Mouse (Mus musculus) thymus, adult 2 months (tissue): ENCODE measurements around the gene Inava. TPM values are rescaled to one million over a fixed set of nuclear protein-coding genes. Genes with fewer than 3 reads are reported as not detected.

Experiments
- DNase-seq: peaks from one replicate; pipeline ENCODE4 v3.0.0; 2021
- H3K27ac ChIP-seq: fragments of 200-500 bp; 2 replicates; pipeline ENCODE4 v1.5.1; 2012; ENCODE audit warnings: low read length, control low read depth; ENCODE audit not compliant: control insufficient read depth, insufficient read depth
- H3K27me3 ChIP-seq: fragments of 200-500 bp; 2 replicates; pipeline ENCODE4 v1.6.1; 2012; ENCODE audit warnings: mild to moderate bottlenecking, low read length, moderate library complexity, mixed read lengths; ENCODE audit not compliant: control insufficient read depth, insufficient read depth
- H3K36me3 ChIP-seq: fragments of 200-500 bp; 2 replicates; pipeline ENCODE4 v1.6.1; 2012; ENCODE audit warnings: mild to moderate bottlenecking, low read length, moderate library complexity; ENCODE audit not compliant: control insufficient read depth, insufficient read depth
- H3K4me1 ChIP-seq: fragments of 200-500 bp; replicated peaks from 2 replicates; pipeline ENCODE4 v1.6.1; 2012; ENCODE audit warnings: low read length; ENCODE audit not compliant: control insufficient read depth, insufficient read depth
- H3K4me3 ChIP-seq: fragments of 200-500 bp; 2 replicates; pipeline ENCODE4 v1.5.1; 2012; ENCODE audit warnings: mild to moderate bottlenecking, low read length, control low read depth, moderate library complexity; ENCODE audit not compliant: control insufficient read depth, insufficient read depth
- CTCF ChIP-seq: fragments of 200-500 bp; IDR thresholded peaks from 2 replicates; pipeline ENCODE4 v1.5.1; 2012; ENCODE audit warnings: mild to moderate bottlenecking, control low read depth, low read length, moderate library complexity, borderline replicate concordance; ENCODE audit not compliant: control insufficient read depth, poor library complexity, insufficient read depth; ENCODE audit errors: extremely low read depth
- POLR2A ChIP-seq: fragments of 200-500 bp; IDR thresholded peaks from 2 replicates; pipeline ENCODE4 v1.6.1; 2012; ENCODE audit warnings: mild to moderate bottlenecking, low read length, control low read depth, moderate library complexity; ENCODE audit not compliant: control insufficient read depth, poor library complexity, insufficient read depth; ENCODE audit errors: extremely low read depth
- WGBS: fragments of 180-500 bp; shearing (Covaris S2); methylation state at CpG from one replicate; pipeline ENCODE4 v1.1.7; 2018; 5-methylcytosine and 5-hydroxymethylcytosine counted together
- polyA plus RNA-seq: library from polyadenylated mRNA; depleted of rRNA; stranded (reverse); fragments of >200 nt; gene quantifications from 2 replicates; pipeline ENCODE4 v1.2.3, GENCODE M21; 2012

Inava gene
- polyA plus RNA-seq, 1 experiment, result 9.7 TPM

DNA sequence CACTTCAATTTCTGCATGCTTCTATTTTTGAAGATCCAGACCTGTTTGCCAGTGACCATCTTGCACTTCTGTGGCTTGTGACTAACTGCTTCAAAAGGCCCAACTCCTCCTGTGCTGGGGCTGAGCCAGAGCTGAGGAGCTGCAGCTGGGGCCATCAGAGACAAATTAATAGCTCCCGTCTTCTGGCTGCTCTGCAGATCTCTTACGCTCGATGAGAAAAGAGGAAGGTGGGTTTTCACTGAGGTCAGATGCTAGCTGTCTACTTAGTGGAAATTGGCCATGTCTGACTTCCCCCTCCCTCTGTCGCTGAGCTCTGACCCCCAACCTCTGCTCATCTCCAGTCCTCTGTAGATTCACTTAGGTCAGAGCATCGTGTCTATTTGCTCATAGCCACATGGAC is 15.6 kb upstream of the Inava start:
- Histone ChIP-seq H3K4me1 (peaks cover 35% of the 10 kb centered on the region), H3K36me3 (no peaks in the 10 kb centered on the region), H3K27me3 (no peaks in the 10 kb centered on the region; the same call in 1 of the 2 replicates), H3K27ac (no peak overlapping the region), H3K4me3 (no peak overlapping the region)
- TF ChIP-seq CTCF (no peak), POLR2A (no peak)
- WGBS, result 9% methylated on average over 5 of the region's 5 CpGs
- DNase-seq, result no peak

- no peaks in the 10 kb centered on the region for H3K36me3 ChIP-seq
- H3K27me3 ChIP-seq, result no peaks in the 10 kb centered on the region; the same call in 1 of the 2 replicates
- H3K4me3 ChIP-seq, result no peak overlapping the region
- no peak for DNase-seq
- WGBS, result 17% methylated on average over 5 of the region's 5 CpGs
- TF ChIP-seq CTCF (no peak), POLR2A (no peak)
- H3K4me1 ChIP-seq, result peaks cover 24% of the 10 kb centered on the region
- H3K27ac ChIP-seq, result no peak overlapping the region
Observed at GRCm38 (mm10) chr1:136247393-136247792, 13.3 kb upstream of the Inava start.

DNA sequence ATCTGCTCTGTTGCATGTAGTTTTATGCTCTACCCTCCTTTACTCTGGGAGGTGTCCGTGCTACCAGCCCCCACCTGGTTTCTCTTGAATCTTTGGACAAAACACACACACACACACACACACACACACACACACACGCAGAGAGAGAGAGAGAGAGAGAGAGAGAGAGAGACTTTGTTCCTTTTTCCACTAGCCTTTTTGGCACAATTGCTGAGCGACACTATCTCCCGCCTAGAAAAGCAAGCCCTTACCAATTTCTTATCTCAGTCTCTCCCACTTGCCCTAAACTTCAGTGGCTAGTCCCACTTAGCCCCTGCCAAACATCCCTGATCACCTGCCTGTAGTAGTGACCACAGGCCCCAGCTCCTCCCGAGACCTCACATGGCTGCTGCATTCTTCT is 10.4 kb upstream of the Inava start:
- no peak for TF ChIP-seq POLR2A
- TF ChIP-seq CTCF, result no peak
- Histone ChIP-seq H3K4me3 (no peak overlapping the region), H3K4me1 (peaks cover 19% of the 10 kb centered on the region), H3K27ac (no peak overlapping the region), H3K36me3 (no peaks in the 10 kb centered on the region), H3K27me3 (no peaks in the 10 kb centered on the region)
- 71% methylated on average over 5 of the region's 5 CpGs for WGBS
- DNase-seq, result no peak

- WGBS, result 94% methylated on average over 7 of the region's 7 CpGs
- Histone ChIP-seq H3K36me3 (no peaks in the 10 kb centered on the region), H3K27ac (no peak overlapping the region), H3K27me3 (no peaks in the 10 kb centered on the region), H3K4me3 (no peak overlapping the region), H3K4me1 (peaks cover under 1% of the 10 kb centered on the region; the same call in 1 of the 2 replicates)
- DNase-seq, result no peak
- TF ChIP-seq POLR2A (no peak), CTCF (no peak)
Observed at GRCm38 (mm10) chr1:136241801-136242200, 7.7 kb upstream of the Inava start.

- H3K36me3 ChIP-seq, result no peaks in the 10 kb centered on the region
- H3K27me3 ChIP-seq, result no peaks in the 10 kb centered on the region
- no peak overlapping the region for H3K4me3 ChIP-seq
- DNase-seq, result no peak
- TF ChIP-seq POLR2A (no peak), CTCF (no peak)
- WGBS, result 79% methylated on average over 4 of the region's 4 CpGs
- peaks cover 7% of the 10 kb centered on the region for H3K4me1 ChIP-seq
- H3K27ac ChIP-seq, result no peak overlapping the region
Observed at GRCm38 (mm10) chr1:136238495-136238894, 4.4 kb upstream of the Inava start.

GRCm38 (mm10) chr1:136234595-136235092 is 580 bp upstream of the Inava start:
- under 1% methylated on average over 9 of the region's 9 CpGs for WGBS
- TF ChIP-seq POLR2A (no peak), CTCF (no peak)

GRCm38 (mm10) chr1:136232986-136233790 is 876 bp downstream of the Inava start:
- no peaks in the 10 kb centered on the region; the same call in 1 of the 2 replicates for H3K27me3 ChIP-seq
- no peaks in the 10 kb centered on the region for H3K36me3 ChIP-seq
- H3K27ac ChIP-seq, result no peak overlapping the region
- TF ChIP-seq CTCF, result no peak
- no peak for TF ChIP-seq POLR2A
- H3K4me1 ChIP-seq, result peaks cover 33% of the 10 kb centered on the region
- 23% methylated on average over 23 of the region's 23 CpGs for WGBS
- H3K4me3 ChIP-seq, result no peak overlapping the region
- no peak for DNase-seq

More at GRCm38 (mm10) chr1:136234595-136235092, 580 bp upstream of the Inava start:
- no peaks in the 10 kb centered on the region for H3K36me3 ChIP-seq
- no peak overlapping the region for H3K27ac ChIP-seq
- peak overlapping the region; percentile 60 for H3K4me3 ChIP-seq
- peaks cover 24% of the 10 kb centered on the region for H3K4me1 ChIP-seq
- no peaks in the 10 kb centered on the region; the same call in 1 of the 2 replicates for H3K27me3 ChIP-seq
- DNase-seq, result no peak
